Mouse (Mus musculus) heart, embryonic 14.5 days (tissue): ENCODE results near the gene Tlr6. TPM values are rescaled to one million over a fixed set of nuclear protein-coding genes. Genes with fewer than 3 reads are reported as not detected.

Source experiments
- ATAC-seq: fragments of 200-750 bp; cut with Nextera tagmentation; 2 replicates; pipeline ENCODE4 v1.8.0; 2017; ENCODE audit warnings: low read depth, moderate TSS enrichment; ENCODE audit not compliant: insufficient number of reproducible peaks, insufficient read depth, low FRiP score
- H3K27ac ChIP-seq, 2 experiments: fragments of 200-500 bp in 1 of 2; fragments of 300-500 bp in 1 of 2; sonication (generic) in 1 of 2; replicated peaks in 1 of 2; 2 replicates each; pipeline ENCODE4 v1.5.1; 2012 to 2014; ENCODE audit warnings: low read depth in 2 of 2, low read length in 2 of 2, control low read depth in 1 of 2, mild to moderate bottlenecking in 1 of 2, mixed read lengths in 1 of 2; ENCODE audit not compliant: control insufficient read depth in 1 of 2, insufficient read depth in 1 of 2
- H3K27me3 ChIP-seq: fragments of 300-500 bp; sonication (generic); 2 replicates; pipeline ENCODE4 v1.6.1; 2014; ENCODE audit warnings: mild to moderate bottlenecking, low read length, control low read depth; ENCODE audit not compliant: control insufficient read depth, insufficient read depth
- H3K36me3 ChIP-seq: fragments of 300-500 bp; sonication (generic); 2 replicates; pipeline ENCODE4 v1.6.1; 2014; ENCODE audit warnings: mild to moderate bottlenecking, control low read depth, low read length, mixed read lengths; ENCODE audit not compliant: control insufficient read depth, insufficient read depth
- H3K4me1 ChIP-seq, 2 experiments: fragments of 200-500 bp in 1 of 2; fragments of 300-500 bp in 1 of 2; sonication (generic) in 1 of 2; 2 replicates each; pipeline ENCODE4 v1.6.1; 2012 to 2014; ENCODE audit warnings: low read length in 2 of 2, control low read depth in 1 of 2, mixed read lengths in 1 of 2; ENCODE audit not compliant: control insufficient read depth in 2 of 2, insufficient read depth in 2 of 2
- H3K4me2 ChIP-seq: fragments of 300-500 bp; sonication (generic); 2 replicates; pipeline ENCODE4 v1.6.1; 2014; ENCODE audit warnings: mild to moderate bottlenecking, low read length
- H3K4me3 ChIP-seq, 2 experiments: fragments of 200-500 bp in 1 of 2; fragments of 300-500 bp in 1 of 2; sonication (generic) in 1 of 2; 2 replicates each; pipeline ENCODE4 v1.5.1; 2012 to 2014; ENCODE audit warnings: low read length in 2 of 2, mild to moderate bottlenecking in 2 of 2, control low read depth in 1 of 2, low read depth in 1 of 2, moderate library complexity in 1 of 2; ENCODE audit not compliant: control insufficient read depth in 1 of 2, insufficient read depth in 1 of 2
- H3K9ac ChIP-seq: fragments of 300-500 bp; sonication (generic); 2 replicates; pipeline ENCODE4 v1.6.1; 2014; ENCODE audit warnings: mild to moderate bottlenecking, low read length
- H3K9me3 ChIP-seq: fragments of 300-500 bp; sonication (generic); 2 replicates; pipeline ENCODE4 v1.6.1; 2016; ENCODE audit warnings: low read length, control low read depth; ENCODE audit not compliant: control insufficient read depth
- WGBS: fragments of 180-500 bp; shearing (Covaris S2); extraction: QIAGEN DNeasy Blood & Tissue Kit; methylation state at CpG from one replicate; pipeline ENCODE4 v1.1.7; 2014; 5-methylcytosine and 5-hydroxymethylcytosine counted together
- polyA plus RNA-seq: library from polyadenylated mRNA; unstranded; fragments of >200 nt; fragmentation: Nextera tagmentation; extraction: Ambion mirVana; gene quantifications from 2 replicates; pipeline ENCODE4 v1.2.1, GENCODE M21; 2014

The Tlr6 gene
- polyA plus RNA-seq, 1 experiment from 2014 or later: 0.74 TPM

- no peak overlapping the region for H3K9ac ChIP-seq
- WGBS: 91% methylated on average over 5 of the region's 5 CpGs
- no peak overlapping the region for H3K27ac ChIP-seq
- no peak for ATAC-seq
- no peaks in the 10 kb centered on the region for H3K36me3 ChIP-seq
- H3K4me3 ChIP-seq: no peak overlapping the region
- H3K27me3 ChIP-seq: no peaks in the 10 kb centered on the region
- H3K4me2 ChIP-seq: no peak overlapping the region
- no peaks in the 10 kb centered on the region for H3K4me1 ChIP-seq
- no peaks in the 10 kb centered on the region for H3K9me3 ChIP-seq
These were observed 37.0 kb downstream of the Tlr6 start for GRCm38 (mm10) chr5:64922891-64923381.

- WGBS: 81% methylated on average over 6 of the region's 6 CpGs
- no peak for ATAC-seq
- no peaks in the 10 kb centered on the region for H3K36me3 ChIP-seq
- H3K4me2 ChIP-seq: no peak overlapping the region
- H3K27me3 ChIP-seq: no peaks in the 10 kb centered on the region
- H3K4me3 ChIP-seq: no peak overlapping the region
- peaks cover 5% of the 10 kb centered on the region; the same call in 1 of the 2 replicates for H3K9me3 ChIP-seq
- H3K4me1 ChIP-seq: no peaks in the 10 kb centered on the region
- H3K27ac ChIP-seq: no peak overlapping the region
- H3K9ac ChIP-seq: no peak overlapping the region
These were observed 41.0 kb downstream of the Tlr6 start for GRCm38 (mm10) chr5:64918616-64919597.

- WGBS: 92% methylated on average over 11 of the region's 11 CpGs
These were observed 42.2 kb downstream of the Tlr6 start for GRCm38 (mm10) chr5:64917721-64918120.

GRCm38 (mm10) chr5:64917161-64917560 lies 42.7 kb downstream of the Tlr6 start:
- H3K9me3 ChIP-seq: peaks cover 5% of the 10 kb centered on the region; the same call in 1 of the 2 replicates
- no peak overlapping the region for H3K9ac ChIP-seq
- H3K4me1 ChIP-seq: no peaks in the 10 kb centered on the region
- no peaks in the 10 kb centered on the region for H3K27me3 ChIP-seq
- no peak overlapping the region for H3K4me2 ChIP-seq
- WGBS: 91% methylated on average over 9 of the region's 9 CpGs
- H3K4me3 ChIP-seq: no peak overlapping the region
- ATAC-seq: no peak
- H3K27ac ChIP-seq: no peak overlapping the region
- no peaks in the 10 kb centered on the region for H3K36me3 ChIP-seq

More at GRCm38 (mm10) chr5:64917721-64918120, 42.2 kb downstream of the Tlr6 start:
- H3K9ac ChIP-seq: no peak overlapping the region
- no peak overlapping the region for H3K27ac ChIP-seq
- no peaks in the 10 kb centered on the region for H3K27me3 ChIP-seq
- H3K4me1 ChIP-seq: no peaks in the 10 kb centered on the region
- no peaks in the 10 kb centered on the region for H3K36me3 ChIP-seq
- H3K9me3 ChIP-seq: peaks cover 5% of the 10 kb centered on the region; the same call in 1 of the 2 replicates
- ATAC-seq: no peak
- no peak overlapping the region for H3K4me2 ChIP-seq
- H3K4me3 ChIP-seq: no peak overlapping the region

GRCm38 (mm10) chr5:64908585-64909284 lies 51.2 kb downstream of the Tlr6 start:
- no peaks in the 10 kb centered on the region for H3K27me3 ChIP-seq
- no peaks in the 10 kb centered on the region for H3K4me1 ChIP-seq
- no peaks in the 10 kb centered on the region for H3K9me3 ChIP-seq
- no peaks in the 10 kb centered on the region for H3K36me3 ChIP-seq
- H3K27ac ChIP-seq: no peak overlapping the region
- ATAC-seq: no peak
- 68% methylated on average over 6 of the region's 6 CpGs for WGBS
- H3K4me2 ChIP-seq: no peak overlapping the region
- H3K9ac ChIP-seq: no peak overlapping the region
- no peak overlapping the region for H3K4me3 ChIP-seq

GRCm38 (mm10) chr5:64907906-64908305 lies 52.0 kb downstream of the Tlr6 start:
- ATAC-seq: no peak
- Histone ChIP-seq H3K4me1 (no peaks in the 10 kb centered on the region), H3K27me3 (no peaks in the 10 kb centered on the region), H3K9ac (no peak overlapping the region), H3K4me2 (no peak overlapping the region), H3K27ac (no peak overlapping the region), H3K4me3 (no peak overlapping the region), H3K36me3 (no peaks in the 10 kb centered on the region), H3K9me3 (no peaks in the 10 kb centered on the region)
- WGBS: 93% methylated on average over 5 of the region's 5 CpGs

- Histone ChIP-seq H3K36me3 (no peaks in the 10 kb centered on the region), H3K4me2 (no peak overlapping the region), H3K4me1 (no peaks in the 10 kb centered on the region), H3K9ac (no peak overlapping the region), H3K27ac (no peak overlapping the region), H3K27me3 (no peaks in the 10 kb centered on the region), H3K9me3 (0 out of 2 replicates have a peak, but pooled peaks cover 3% of the 10 kb centered on the region), H3K4me3 (no peak overlapping the region)
- WGBS: 61% methylated on average over 14 of the region's 14 CpGs
- no peak for ATAC-seq
These were observed 54.2 kb downstream of the Tlr6 start for GRCm38 (mm10) chr5:64905516-64906271.
